Mouse (Mus musculus): ENCODE data around the gene Nes.

The Nes gene

GRCm38 (mm10) chr3:87982836-87983601 is 12.1 kb downstream of the Nes start:
- DNase-seq (ENCODE audit: low read depth, low spot score): peak; percentile 36

- DNase-seq (ENCODE audit: low read depth, low spot score): no peak
Measured at GRCm38 (mm10) chr3:87983627-87984026, 12.7 kb downstream of the Nes start.

GRCm38 (mm10) chr3:87984094-87984493 is 13.2 kb downstream of the Nes start:
- DNase-seq (ENCODE audit: low read depth, low spot score): peak; percentile 79

- no peak for DNase-seq (ENCODE audit: low read depth, low spot score)
Measured at GRCm38 (mm10) chr3:87985505-87986320, 14.8 kb downstream of the Nes start.

GRCm38 (mm10) chr3:87986868-87987267 is 16.0 kb downstream of the Nes start:
- peak; percentile 97 for DNase-seq (ENCODE audit: low read depth, low spot score)

- peak; percentile 92 for DNase-seq (ENCODE audit: low read depth, low spot score)
Measured at GRCm38 (mm10) chr3:87987633-87988032, 16.8 kb downstream of the Nes start.

GRCm38 (mm10) chr3:87988068-87988467 is 17.2 kb downstream of the Nes start:
- no peak for DNase-seq (ENCODE audit: low read depth, low spot score)

- DNase-seq (ENCODE audit: low read depth, low spot score): no peak
Measured at GRCm38 (mm10) chr3:87989935-87990334, 19.1 kb downstream of the Nes start.

- peak; percentile 34 for DNase-seq (ENCODE audit: low read depth, low spot score)
Measured at GRCm38 (mm10) chr3:87993436-87993835, 22.6 kb downstream of the Nes start.

GRCm38 (mm10) chr3:87995331-87995730 is 24.5 kb downstream of the Nes start:
- DNase-seq (ENCODE audit: low read depth, low spot score): no peak

GRCm38 (mm10) chr3:87996401-87996800 is 25.5 kb downstream of the Nes start:
- no peak for DNase-seq (ENCODE audit: low read depth, low spot score)

- DNase-seq (ENCODE audit: low read depth, low spot score): no peak
Measured at GRCm38 (mm10) chr3:87996971-87997614, 26.2 kb downstream of the Nes start.

GRCm38 (mm10) chr3:87998747-87999146 is 27.9 kb downstream of the Nes start:
- DNase-seq (ENCODE audit: low read depth, low spot score): no peak

GRCm38 (mm10) chr3:87999243-87999895 is 28.5 kb downstream of the Nes start:
- no peak for DNase-seq (ENCODE audit: low read depth, low spot score)

GRCm38 (mm10) chr3:88000181-88000580 is 29.3 kb downstream of the Nes start, which contains the start of gene Bcan:
Bcan (minus strand) TSS chr3:88000230.
- no peak for DNase-seq (ENCODE audit: low read depth, low spot score)

GRCm38 (mm10) chr3:88000816-88001595 is 30.1 kb downstream of the Nes start:
- DNase-seq (ENCODE audit: low read depth, low spot score): no peak

GRCm38 (mm10) chr3:88002291-88002976 is 31.6 kb downstream of the Nes start:
- DNase-seq (ENCODE audit: low read depth, low spot score): no peak

GRCm38 (mm10) chr3:88005822-88006786 is 35.2 kb downstream of the Nes start:
- peak; percentile 45 for DNase-seq (ENCODE audit: low read depth, low spot score)

- DNase-seq (ENCODE audit: low read depth, low spot score): peak; percentile 78
Measured at GRCm38 (mm10) chr3:88010634-88011265, 39.9 kb downstream of the Nes start.

Measured in A20 (cell line).